ENCODE assay signal across 8 mouse cellular contexts in genomic region chr10:128058184-128058583, GRCm38 (mm10). TPM values are rescaled to one million over a fixed set of nuclear protein-coding genes. Genes with fewer than 3 reads are reported as not detected.
DNase-seq lines count a peak whose midpoint lies in the region; ATAC-seq and TF ChIP-seq lines count a peak whose summit lies in the region.

No protein-coding gene starts in this region.

- H3K27me3 ChIP-seq in heart, embryonic 11.5 days (ENCODE audit: control insufficient read depth, insufficient read depth, low read length): no peaks in the 10 kb centered on the region
- no peaks in the 10 kb centered on the region for H3K27me3 ChIP-seq in megakaryocyte, embryonic 14.5 days (replicated peaks)

- ATAC-seq in heart, embryonic 11.5 days (replicated peaks; ENCODE audit: insufficient number of reproducible peaks, low FRiP score, low TSS enrichment): no peak; the same call in 1 of the 2 replicates
- ATAC-seq in granulocyte monocyte progenitor cell, adult 5-6 weeks (replicated peaks; ENCODE audit: poor library complexity, severe bottlenecking): peak; percentile 1; the same call in 1 of the 2 replicates

- peak overlapping the region; percentile 97 for H3K4me3 ChIP-seq in heart, embryonic 11.5 days (ENCODE audit: low read depth, low read length)
- peak overlapping the region; percentile 80 to 97 for H3K4me3 ChIP-seq in ES-E14 (ENCODE audit: insufficient read depth in 1 of 2, low read depth in 1 of 2, low read length in 2 of 2, poor library complexity in 1 of 2, severe bottlenecking in 1 of 2)
- H3K4me3 ChIP-seq in megakaryocyte, embryonic 14.5 days (replicated peaks): peak overlapping the region; percentile 97

- H3K4me1 ChIP-seq in heart, embryonic 11.5 days (ENCODE audit: control insufficient read depth, insufficient read depth, low read length): peaks cover 12% of the 10 kb centered on the region; the same call in 1 of the 2 replicates
- peaks cover 0 to 2% of the 10 kb centered on the region in 2 experiments; a peak in 1 of 4 replicates for H3K4me1 ChIP-seq in ES-E14 (ENCODE audit: control insufficient read depth in 2 of 2, insufficient read depth in 2 of 2, low read length in 2 of 2, poor library complexity in 1 of 2)
- peaks cover 39% of the 10 kb centered on the region for H3K4me1 ChIP-seq in megakaryocyte, embryonic 14.5 days

- H3K36me3 ChIP-seq in heart, embryonic 11.5 days (ENCODE audit: control insufficient read depth, insufficient read depth, low read length): no peaks in the 10 kb centered on the region; the same call in 1 of the 2 replicates
- H3K36me3 ChIP-seq in ES-E14 (ENCODE audit: control insufficient read depth, insufficient read depth, low read length, poor library complexity, severe bottlenecking): peaks cover 3% of the 10 kb centered on the region; the same call in 1 of the 2 replicates
- H3K36me3 ChIP-seq in megakaryocyte, embryonic 14.5 days (replicated peaks; ENCODE audit: low read length): peaks cover 12% of the 10 kb centered on the region

- DNase-seq in heart, postnatal 14 days: no peak
- no peak for DNase-seq in ES-E14 (ENCODE audit: low read depth, low spot score)
- no peak for DNase-seq in urinary bladder, adult 2 months (ENCODE audit: low spot score)
- no peak for DNase-seq in frontal cortex, postnatal 14 days (ENCODE audit: low spot score in 2 of 2)
- DNase-seq in adrenal gland, postnatal 10 days: no peak

- H3K9ac ChIP-seq in heart, embryonic 11.5 days (ENCODE audit: low read depth, low read length): peak overlapping the region; percentile 98
- peak overlapping the region; percentile 97 for H3K9ac ChIP-seq in ES-E14 (ENCODE audit: insufficient read depth, low read depth, low read length, poor library complexity, severe bottlenecking)

- in situ Hi-C loops in ES-E14 (cut with MboI; ENCODE audit: low sequenced_read_pairs in 2 of 2, unreplicated experiment in 2 of 2): no loop called here

- peak overlapping the region; percentile 99 for H3K27ac ChIP-seq in heart, embryonic 11.5 days (ENCODE audit: low read depth, low read length)
- peak overlapping the region; percentile 96 for H3K27ac ChIP-seq in ES-E14 (ENCODE audit: insufficient read depth, low read depth, low read length, poor library complexity, severe bottlenecking)

- WGBS in heart, embryonic 11.5 days (ENCODE audit: insufficient replicate concordance): under 1% methylated on average over 18 of the region's 18 CpGs

- peak overlapping the region; percentile 86 for H3K4me2 ChIP-seq in heart, embryonic 11.5 days

- intact Hi-C loops in heart, postnatal 14 days (cut with DNase I): no loop called here

- H3K9me3 ChIP-seq in heart, embryonic 11.5 days (replicated peaks; ENCODE audit: control insufficient read depth, low read length): no peaks in the 10 kb centered on the region
- no peaks in the 10 kb centered on the region for H3K9me3 ChIP-seq in ES-E14 (ENCODE audit: control insufficient read depth, insufficient read depth, low read depth, low read length)
- H3K9me3 ChIP-seq in megakaryocyte, embryonic 14.5 days: no peaks in the 10 kb centered on the region

TF ChIP-seq in ES-E14, 5 proteins besides CTCF, POLR2A, EP300 and RAD21:
- TF ChIP-seq CHD2 (IDR thresholded peaks at IDR 0.05; ENCODE audit: low read depth, low read length) (no peak), ZNF384 (IDR thresholded peaks at IDR 0.05; ENCODE audit: low read depth, low read length) (no peak), ZC3H11A (IDR thresholded peaks at IDR 0.05; ENCODE audit: borderline replicate concordance, low read depth, low read length) (no peak), HCFC1 (IDR thresholded peaks at IDR 0.05; ENCODE audit: borderline replicate concordance, insufficient read depth, low read length) (no peak), MAFK (IDR thresholded peaks at IDR 0.05; ENCODE audit: insufficient read depth, low read depth, low read length) (no peak)

RNA-seq across cellular contexts. Expression of gene Ptges3, which starts 0.6 kb away (rescaled TPM):
- 354 and 377 TPM in 2 replicates for polyA plus RNA-seq in heart, embryonic 11.5 days (2014; fragmentation: Nextera tagmentation; extraction: Ambion mirVana)
- 10 to 100 TPM; 71.7 to 80.0 TPM for total RNA-seq in heart, postnatal 14 days (2021)
- 125 and 240 TPM in 2 replicates for total RNA-seq in ES-E14 (2012; rRNA removed)
- total RNA-seq in granulocyte monocyte progenitor cell, adult 5-6 weeks (2014; fragmentation: Nextera tagmentation): 204 and 218 TPM in 2 replicates
- total RNA-seq in granulocyte monocyte progenitor cell, adult 5-6 weeks (2017): 321 and 371 TPM in 2 replicates
- polyA plus RNA-seq in megakaryocyte, embryonic 14.5 days (2012; ENCODE audit: insufficient read depth, low replicate concordance): 77.9 and 96.2 TPM in 2 replicates
- 72.0 and 90.7 TPM in 2 replicates for polyA plus RNA-seq in urinary bladder, adult 2 months (2012; rRNA removed)
- 100 to 1,000 TPM; 138 to 142 TPM for total RNA-seq in adrenal gland, postnatal 10 days (2021)

RNA-seq across cellular contexts. Expression of gene Naca, which starts 22.8 kb away (rescaled TPM):
- 678 and 713 TPM in 2 replicates for polyA plus RNA-seq in heart, embryonic 11.5 days (2014; fragmentation: Nextera tagmentation; extraction: Ambion mirVana)
- total RNA-seq in heart, postnatal 14 days (2021): 100 to 1,000 TPM; 510 TPM
- total RNA-seq in ES-E14 (2012; rRNA removed): 746 and 1,114 TPM in 2 replicates
- 1,470 and 1,497 TPM in 2 replicates for total RNA-seq in granulocyte monocyte progenitor cell, adult 5-6 weeks (2014; fragmentation: Nextera tagmentation)
- total RNA-seq in granulocyte monocyte progenitor cell, adult 5-6 weeks (2017): 2,024 and 2,260 TPM in 2 replicates
- polyA plus RNA-seq in megakaryocyte, embryonic 14.5 days (2012; ENCODE audit: insufficient read depth, low replicate concordance): 24.2 and 146 TPM in 2 replicates
- 331 and 455 TPM in 2 replicates for polyA plus RNA-seq in urinary bladder, adult 2 months (2012; rRNA removed)
- 100 to 1,000 TPM; 694 to 716 TPM for total RNA-seq in adrenal gland, postnatal 10 days (2021)

RNA-seq across cellular contexts. Expression of gene Atp5b, which starts 24.9 kb away (rescaled TPM):
- 4,523 and 4,948 TPM in 2 replicates for polyA plus RNA-seq in heart, embryonic 11.5 days (2014; fragmentation: Nextera tagmentation; extraction: Ambion mirVana)
- total RNA-seq in heart, postnatal 14 days (2021): 1,000 to 10,000 TPM; 8,344 to 8,412 TPM
- total RNA-seq in ES-E14 (2012; rRNA removed): 1,760 and 2,075 TPM in 2 replicates
- total RNA-seq in granulocyte monocyte progenitor cell, adult 5-6 weeks (2014; fragmentation: Nextera tagmentation): 1,867 and 2,007 TPM in 2 replicates
- total RNA-seq in granulocyte monocyte progenitor cell, adult 5-6 weeks (2017): 1,997 and 2,300 TPM in 2 replicates
- polyA plus RNA-seq in megakaryocyte, embryonic 14.5 days (2012; ENCODE audit: insufficient read depth, low replicate concordance): 796 and 843 TPM in 2 replicates
- polyA plus RNA-seq in urinary bladder, adult 2 months (2012; rRNA removed): 1,011 and 1,131 TPM in 2 replicates
- 1,000 to 10,000 TPM; 4,995 to 5,524 TPM for total RNA-seq in adrenal gland, postnatal 10 days (2021)

RNA-seq across cellular contexts. Expression of gene Baz2a, which starts 33.2 kb away (rescaled TPM):
- polyA plus RNA-seq in heart, embryonic 11.5 days (2014; fragmentation: Nextera tagmentation; extraction: Ambion mirVana): 10.9 and 21.7 TPM in 2 replicates
- 10 to 100 TPM; 27.2 to 27.4 TPM for total RNA-seq in heart, postnatal 14 days (2021)
- 42.8 and 59.9 TPM in 2 replicates for total RNA-seq in ES-E14 (2012; rRNA removed)
- 54.8 and 64.2 TPM in 2 replicates for total RNA-seq in granulocyte monocyte progenitor cell, adult 5-6 weeks (2014; fragmentation: Nextera tagmentation)
- 15.0 and 17.2 TPM in 2 replicates for total RNA-seq in granulocyte monocyte progenitor cell, adult 5-6 weeks (2017)
- polyA plus RNA-seq in megakaryocyte, embryonic 14.5 days (2012; ENCODE audit: insufficient read depth, low replicate concordance): 6.9 and 16.7 TPM in 2 replicates
- polyA plus RNA-seq in urinary bladder, adult 2 months (2012; rRNA removed): 29.1 and 31.5 TPM in 2 replicates
- total RNA-seq in adrenal gland, postnatal 10 days (2021): 10 to 100 TPM; 37.1 to 51.9 TPM

RNA-seq across cellular contexts. Expression of gene Prim1, which starts 43.2 kb away (rescaled TPM):
- polyA plus RNA-seq in heart, embryonic 11.5 days (2014; fragmentation: Nextera tagmentation; extraction: Ambion mirVana): 56.0 and 61.4 TPM in 2 replicates
- total RNA-seq in heart, postnatal 14 days (2021): 1 to 10 TPM; 2.6 to 4.5 TPM
- total RNA-seq in ES-E14 (2012; rRNA removed): 51.8 and 63.5 TPM in 2 replicates
- total RNA-seq in granulocyte monocyte progenitor cell, adult 5-6 weeks (2014; fragmentation: Nextera tagmentation): 114 and 132 TPM in 2 replicates
- total RNA-seq in granulocyte monocyte progenitor cell, adult 5-6 weeks (2017): 121 and 124 TPM in 2 replicates
- 2.6 TPM in 1 of 2 replicates, not detected in the other for polyA plus RNA-seq in megakaryocyte, embryonic 14.5 days (2012; ENCODE audit: insufficient read depth, low replicate concordance)
- 6.5 and 9.6 TPM in 2 replicates for polyA plus RNA-seq in urinary bladder, adult 2 months (2012; rRNA removed)
- 10 to 100 TPM; 11.2 to 16.4 TPM for total RNA-seq in adrenal gland, postnatal 10 days (2021)
